Mouse (Mus musculus) kidney, postnatal 10 days (tissue): Measurements from ENCODE around the gene Galnt18.

Experiments
- DNase-seq: peaks from one replicate; pipeline ENCODE4 v3.0.0; 2021; ENCODE audit warnings: mixed read lengths

The Galnt18 gene

GRCm38 (mm10) chr7:111711045-111711808, 68.5 kb downstream of the Galnt18 start:
- DNase-seq = no peak

DNA sequence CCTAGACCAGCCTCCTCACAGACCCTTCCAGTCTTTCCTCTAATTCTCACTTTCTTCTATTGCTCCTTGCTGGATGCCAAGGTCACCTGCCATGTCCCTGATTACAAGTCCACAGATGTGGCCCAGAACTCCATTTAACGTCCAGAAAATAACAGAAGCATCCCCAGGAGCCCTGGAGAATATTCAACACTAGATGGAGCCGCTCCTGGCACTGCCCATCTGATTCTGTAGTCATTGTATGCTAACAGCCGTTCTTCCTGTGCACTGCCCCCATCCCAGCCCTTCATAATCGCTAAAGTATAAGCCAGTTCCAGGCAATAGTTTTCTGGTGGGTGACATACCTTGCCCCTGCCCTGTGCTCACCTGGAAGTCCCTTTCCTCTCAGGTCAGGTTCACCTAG, 69.5 kb downstream of the Galnt18 start:
- no peak for DNase-seq

GRCm38 (mm10) chr7:111708563-111708962, 71.2 kb downstream of the Galnt18 start:
- no peak for DNase-seq

- DNase-seq = no peak
These were observed 76.8 kb downstream of the Galnt18 start for GRCm38 (mm10) chr7:111702961-111703360.

DNA sequence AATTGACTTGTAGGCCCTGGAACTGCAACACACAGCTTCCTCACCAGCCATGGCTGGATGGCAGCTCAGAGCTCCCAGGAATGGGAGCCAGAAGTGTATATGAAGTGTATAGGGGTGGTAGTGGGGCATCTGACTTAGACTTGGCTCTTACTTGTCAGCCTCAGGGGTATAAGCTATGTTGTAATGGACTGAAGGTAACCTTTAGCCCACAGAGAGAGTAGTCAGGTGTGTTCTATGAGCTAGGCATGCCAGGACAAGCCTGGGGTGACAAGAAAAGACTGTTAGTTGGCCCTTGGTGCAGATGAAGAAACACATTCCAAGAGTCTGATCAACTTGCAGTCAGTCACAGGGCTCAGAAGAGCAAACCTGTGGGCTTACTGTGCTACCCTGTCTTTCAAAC, 78.0 kb downstream of the Galnt18 start:
- no peak for DNase-seq

- DNase-seq = no peak
These were observed 80.3 kb downstream of the Galnt18 start for GRCm38 (mm10) chr7:111699446-111699845.

GRCm38 (mm10) chr7:111696226-111696625, 83.6 kb downstream of the Galnt18 start:
- no peak for DNase-seq

- DNase-seq = peak; percentile 22
These were observed 85.5 kb downstream of the Galnt18 start for GRCm38 (mm10) chr7:111694312-111694711.

GRCm38 (mm10) chr7:111692641-111693261, 87.0 kb downstream of the Galnt18 start:
- no peak for DNase-seq

DNA sequence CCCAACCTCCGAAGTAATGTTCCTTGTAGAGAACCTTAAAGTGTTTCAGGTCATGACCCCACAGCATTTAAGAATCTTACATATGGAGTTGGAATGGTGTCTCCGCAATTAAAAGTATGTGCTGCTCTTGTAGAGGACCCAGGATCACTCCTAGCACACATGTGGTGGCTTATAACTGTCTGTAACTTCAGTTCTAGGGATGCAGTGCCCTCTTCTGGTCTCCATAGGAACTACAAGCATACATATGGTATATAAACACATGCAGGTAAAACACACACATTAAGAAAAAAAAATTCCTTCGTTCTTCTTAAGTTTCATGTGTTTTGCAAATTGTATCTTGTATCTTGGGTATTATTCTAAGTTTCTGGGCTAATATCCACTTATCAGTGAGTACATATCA, 99.7 kb downstream of the Galnt18 start:
- no peak for DNase-seq

DNA sequence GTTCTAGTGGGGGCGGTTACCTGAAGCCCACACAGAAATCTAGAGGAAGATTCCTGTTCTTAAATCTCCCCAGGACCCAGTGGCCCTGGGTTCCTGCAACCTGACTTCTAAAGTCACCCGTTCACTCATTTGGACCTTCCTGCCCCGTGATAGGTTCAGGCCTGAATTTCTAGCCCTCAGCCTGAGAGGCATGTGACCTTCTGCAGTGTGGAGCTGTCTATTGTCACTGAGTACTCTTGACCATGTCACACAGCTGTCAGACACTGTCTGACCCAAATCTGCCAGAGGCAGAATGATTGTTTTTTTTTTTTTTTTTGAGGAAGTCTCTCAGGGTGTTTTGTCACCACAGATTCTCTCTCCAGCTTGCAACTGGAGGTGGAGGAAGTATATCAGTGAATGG, 103.3 kb downstream of the Galnt18 start:
- no peak for DNase-seq

DNA sequence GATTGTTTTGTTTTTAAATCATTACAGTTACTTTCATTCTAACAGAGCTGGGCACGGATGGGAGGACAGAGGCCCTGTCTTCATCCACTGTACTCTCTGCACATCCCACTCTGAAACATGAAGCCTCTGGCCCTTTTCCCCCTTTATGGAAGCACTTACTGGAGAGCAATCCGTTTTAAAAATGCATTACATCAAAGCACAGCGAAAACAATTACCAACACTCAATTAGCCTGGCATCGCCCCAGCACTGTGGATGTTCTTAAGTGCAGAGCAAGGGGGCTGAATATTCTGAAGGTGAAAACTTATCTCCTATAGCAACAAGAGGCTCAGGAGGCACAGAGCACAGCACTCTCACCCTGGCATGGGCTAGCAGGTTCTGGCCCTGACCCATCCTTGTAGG, 107.3 kb downstream of the Galnt18 start:
- no peak for DNase-seq

GRCm38 (mm10) chr7:111663139-111664073, 116.4 kb downstream of the Galnt18 start:
- DNase-seq = no peak

- DNase-seq = no peak
These were observed 121.2 kb downstream of the Galnt18 start for GRCm38 (mm10) chr7:111658579-111658978.

GRCm38 (mm10) chr7:111655002-111655401, 124.8 kb downstream of the Galnt18 start:
- DNase-seq = no peak

- no peak for DNase-seq
These were observed 125.3 kb downstream of the Galnt18 start for GRCm38 (mm10) chr7:111654526-111654925.

- no peak for DNase-seq
These were observed 135.4 kb downstream of the Galnt18 start for GRCm38 (mm10) chr7:111644362-111644761.

DNA sequence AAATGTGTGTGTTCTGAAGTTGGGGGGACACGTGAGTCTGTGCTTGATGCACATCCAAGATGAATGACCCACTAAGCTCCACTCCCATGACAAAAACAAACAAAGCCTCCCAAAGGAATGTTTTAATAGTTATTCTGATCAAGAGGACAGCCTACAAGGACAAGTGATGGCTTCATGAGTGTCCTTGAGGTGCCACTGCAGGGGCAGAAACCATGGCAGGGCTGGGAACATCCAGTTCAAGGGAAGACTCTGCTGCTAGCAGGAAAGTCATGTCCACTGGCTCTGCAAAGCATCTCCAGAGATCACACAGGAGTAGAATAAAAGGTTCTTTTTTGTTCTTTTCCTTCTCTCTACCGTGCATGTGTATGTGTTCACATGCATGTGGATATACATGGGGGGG, 140.9 kb downstream of the Galnt18 start:
- no peak for DNase-seq

GRCm38 (mm10) chr7:111638465-111638864, 141.3 kb downstream of the Galnt18 start:
- no peak for DNase-seq

- DNase-seq = no peak
These were observed 141.8 kb downstream of the Galnt18 start for GRCm38 (mm10) chr7:111637866-111638448.

GRCm38 (mm10) chr7:111636503-111636902, 143.3 kb downstream of the Galnt18 start:
- DNase-seq = no peak

GRCm38 (mm10) chr7:111631265-111631664, 148.5 kb downstream of the Galnt18 start:
- peak; percentile 66 for DNase-seq

- no peak for DNase-seq
These were observed 153.5 kb downstream of the Galnt18 start for GRCm38 (mm10) chr7:111626232-111626631.
